Mouse (Mus musculus): Measurements from ENCODE around the gene Ppp1r15b. TPM values are rescaled to one million over a fixed set of nuclear protein-coding genes. Genes with fewer than 3 reads are reported as not detected.

Gene Ppp1r15b
- polyA plus RNA-seq, 1 experiment = 28.0 TPM

GRCm38 (mm10) chr1:133132388-133133326 is 1.7 kb downstream of the Ppp1r15b start:
- H3K27me3 ChIP-seq (ENCODE audit: control insufficient read depth, insufficient read depth, insufficient read length) = no peaks in the 10 kb centered on the region
- H3K79me2 ChIP-seq (ENCODE audit: control insufficient read depth, insufficient read depth) = peaks cover 66% of the 10 kb centered on the region
- peak overlapping the region; percentile 100 for H3K4me3 ChIP-seq (ENCODE audit: insufficient read depth, poor library complexity, severe bottlenecking)
- peaks cover 52% of the 10 kb centered on the region for H3K36me3 ChIP-seq (ENCODE audit: control insufficient read depth, insufficient read depth)
- no peak for TF ChIP-seq FOSL1 (IDR thresholded peaks at IDR 0.05; ENCODE audit: insufficient read depth, low read length, poor library complexity, severe bottlenecking)
- TF ChIP-seq CTCF (IDR thresholded peaks at IDR 0.05; ENCODE audit: control insufficient read depth, insufficient read depth, insufficient read length) = no peak
- no peak for TF ChIP-seq CEBPB (IDR thresholded peaks at IDR 0.05; ENCODE audit: low read depth)
- no peak for TF ChIP-seq MYOG (IDR thresholded peaks at IDR 0.05; ENCODE audit: control insufficient read depth, extremely low read depth, insufficient read length)
- TF ChIP-seq MYOD1 (IDR thresholded peaks at IDR 0.05; ENCODE audit: control insufficient read depth, insufficient read length, low read depth) = no peak
- TF ChIP-seq MAX (IDR thresholded peaks at IDR 0.05) = no peak
- TF ChIP-seq USF1 (IDR thresholded peaks at IDR 0.05; ENCODE audit: low read depth) = no peak
- H3K79me3 ChIP-seq (ENCODE audit: low read depth) = peaks cover 62% of the 10 kb centered on the region
- H3ac ChIP-seq (ENCODE audit: control insufficient read depth, insufficient read length, low read depth) = peak overlapping the region; percentile 84

- peaks cover 60% of the 10 kb centered on the region for H3K36me3 ChIP-seq (ENCODE audit: control insufficient read depth, insufficient read depth)
- TF ChIP-seq USF1 (IDR thresholded peaks at IDR 0.05; ENCODE audit: low read depth) (no peak), MAX (IDR thresholded peaks at IDR 0.05) (no peak), MYOD1 (IDR thresholded peaks at IDR 0.05; ENCODE audit: control insufficient read depth, insufficient read length, low read depth) (no peak), FOSL1 (IDR thresholded peaks at IDR 0.05; ENCODE audit: insufficient read depth, low read length, poor library complexity, severe bottlenecking) (no peak), CTCF (IDR thresholded peaks at IDR 0.05; ENCODE audit: control insufficient read depth, insufficient read depth, insufficient read length) (no peak), MYOG (IDR thresholded peaks at IDR 0.05; ENCODE audit: control insufficient read depth, extremely low read depth, insufficient read length) (no peak), CEBPB (IDR thresholded peaks at IDR 0.05; ENCODE audit: low read depth) (no peak)
These were observed 2.5 kb downstream of the Ppp1r15b start for GRCm38 (mm10) chr1:133133425-133133824.

DNA sequence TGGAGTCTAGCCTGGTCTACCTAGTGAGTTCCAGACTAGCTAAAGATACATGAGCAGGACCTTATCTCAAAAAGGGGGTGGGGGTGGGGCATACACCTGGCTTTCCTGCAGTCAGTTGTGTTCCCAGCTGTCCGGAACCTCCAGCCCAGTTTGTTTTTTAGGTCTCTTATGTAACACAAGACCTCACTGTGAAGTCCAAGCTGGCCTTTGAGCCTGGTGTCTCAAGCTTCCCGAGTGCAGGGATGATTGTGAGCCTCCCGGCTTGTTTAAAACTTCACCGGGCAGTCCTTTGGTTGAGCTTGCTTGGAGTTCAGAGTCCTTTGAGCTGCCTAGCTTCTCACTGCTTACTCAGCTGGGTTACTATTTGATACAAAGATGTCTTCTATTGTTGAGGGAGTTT is 3.1 kb downstream of the Ppp1r15b start:
- H3K79me3 ChIP-seq (ENCODE audit: low read depth) = peaks cover 76% of the 10 kb centered on the region
- peak overlapping the region; percentile 100 for H3K4me3 ChIP-seq (ENCODE audit: insufficient read depth, poor library complexity, severe bottlenecking)
- peaks cover 80% of the 10 kb centered on the region for H3K79me2 ChIP-seq (ENCODE audit: control insufficient read depth, insufficient read depth)
- H3K27me3 ChIP-seq (ENCODE audit: control insufficient read depth, insufficient read depth, insufficient read length) = no peaks in the 10 kb centered on the region
- peaks cover 66% of the 10 kb centered on the region for H3K36me3 ChIP-seq (ENCODE audit: control insufficient read depth, insufficient read depth)
- H3ac ChIP-seq (ENCODE audit: control insufficient read depth, insufficient read length, low read depth) = peak overlapping the region; percentile 68
- TF ChIP-seq FOSL1 (IDR thresholded peaks at IDR 0.05; ENCODE audit: insufficient read depth, low read length, poor library complexity, severe bottlenecking) (no peak), MYOD1 (IDR thresholded peaks at IDR 0.05; ENCODE audit: control insufficient read depth, insufficient read length, low read depth) (peak; percentile 13), MYOG (IDR thresholded peaks at IDR 0.05; ENCODE audit: control insufficient read depth, extremely low read depth, insufficient read length) (no peak), MAX (IDR thresholded peaks at IDR 0.05) (no peak)

More at GRCm38 (mm10) chr1:133133425-133133824, 2.5 kb downstream of the Ppp1r15b start:
- peaks cover 73% of the 10 kb centered on the region for H3K79me2 ChIP-seq (ENCODE audit: control insufficient read depth, insufficient read depth)
- peaks cover 70% of the 10 kb centered on the region for H3K79me3 ChIP-seq (ENCODE audit: low read depth)
- peak overlapping the region; percentile 84 for H3ac ChIP-seq (ENCODE audit: control insufficient read depth, insufficient read length, low read depth)
- H3K27me3 ChIP-seq (ENCODE audit: control insufficient read depth, insufficient read depth, insufficient read length) = no peaks in the 10 kb centered on the region
- H3K4me3 ChIP-seq (ENCODE audit: insufficient read depth, poor library complexity, severe bottlenecking) = peak overlapping the region; percentile 100

DNA sequence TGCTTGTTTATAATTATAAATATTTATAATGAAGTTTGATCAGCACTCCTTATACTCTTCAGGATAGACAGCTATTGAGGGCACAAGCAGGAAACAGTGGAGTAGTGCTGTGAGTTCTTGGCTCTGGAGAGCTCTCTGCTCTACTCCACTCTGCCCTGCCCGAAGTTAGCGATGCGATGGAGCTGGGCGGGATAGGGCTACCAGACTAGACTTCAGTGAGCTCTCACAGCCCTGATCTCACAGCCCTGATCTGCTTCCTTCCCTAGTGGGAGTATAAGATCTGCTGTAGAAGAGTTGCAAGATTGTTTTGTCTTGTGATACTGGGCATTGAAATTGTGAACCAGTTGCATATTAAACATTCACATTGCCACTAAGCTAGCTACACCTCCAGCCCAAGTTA is 3.9 kb downstream of the Ppp1r15b start:
- H3K36me3 ChIP-seq (ENCODE audit: control insufficient read depth, insufficient read depth) = peaks cover 69% of the 10 kb centered on the region
- TF ChIP-seq MAX (IDR thresholded peaks at IDR 0.05) (no peak), CTCF (IDR thresholded peaks at IDR 0.05; ENCODE audit: control insufficient read depth, insufficient read depth, insufficient read length) (no peak), FOSL1 (IDR thresholded peaks at IDR 0.05; ENCODE audit: insufficient read depth, low read length, poor library complexity, severe bottlenecking) (no peak), MYOD1 (IDR thresholded peaks at IDR 0.05; ENCODE audit: control insufficient read depth, insufficient read length, low read depth) (no peak), USF1 (IDR thresholded peaks at IDR 0.05; ENCODE audit: low read depth) (no peak), MYOG (IDR thresholded peaks at IDR 0.05; ENCODE audit: control insufficient read depth, extremely low read depth, insufficient read length) (no peak), CEBPB (IDR thresholded peaks at IDR 0.05; ENCODE audit: low read depth) (no peak)

DNA sequence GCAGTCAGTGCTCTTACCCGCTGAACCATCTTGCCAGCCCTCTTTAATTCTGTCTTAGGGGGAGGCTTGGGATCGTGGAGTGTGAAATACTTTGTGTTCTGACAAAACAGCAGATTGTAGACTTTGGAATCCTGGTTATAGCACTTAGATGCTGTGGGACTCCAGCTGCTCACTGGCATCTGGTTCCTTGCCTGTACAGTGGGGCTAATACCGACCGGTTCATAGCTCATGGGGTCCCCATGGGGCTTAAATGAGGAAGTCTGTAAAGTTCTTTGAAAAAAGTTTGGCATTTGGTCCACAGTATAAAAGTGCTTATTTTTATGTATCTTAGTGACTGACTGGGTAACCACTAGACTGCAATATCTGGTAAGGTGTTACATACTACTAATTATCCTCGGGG is 4.9 kb downstream of the Ppp1r15b start:
- peaks cover 76% of the 10 kb centered on the region for H3K79me3 ChIP-seq (ENCODE audit: low read depth)
- no peak overlapping the region for H3ac ChIP-seq (ENCODE audit: control insufficient read depth, insufficient read length, low read depth)
- TF ChIP-seq USF1 (IDR thresholded peaks at IDR 0.05; ENCODE audit: low read depth) = no peak
- TF ChIP-seq MYOG (IDR thresholded peaks at IDR 0.05; ENCODE audit: control insufficient read depth, extremely low read depth, insufficient read length) = no peak
- TF ChIP-seq MAX (IDR thresholded peaks at IDR 0.05) = no peak
- TF ChIP-seq CEBPB (IDR thresholded peaks at IDR 0.05; ENCODE audit: low read depth) = no peak
- no peak for TF ChIP-seq MYOD1 (IDR thresholded peaks at IDR 0.05; ENCODE audit: control insufficient read depth, insufficient read length, low read depth)
- no peak for TF ChIP-seq CTCF (IDR thresholded peaks at IDR 0.05; ENCODE audit: control insufficient read depth, insufficient read depth, insufficient read length)
- TF ChIP-seq FOSL1 (IDR thresholded peaks at IDR 0.05; ENCODE audit: insufficient read depth, low read length, poor library complexity, severe bottlenecking) = no peak
- no peaks in the 10 kb centered on the region for H3K27me3 ChIP-seq (ENCODE audit: control insufficient read depth, insufficient read depth, insufficient read length)
- H3K79me2 ChIP-seq (ENCODE audit: control insufficient read depth, insufficient read depth) = peaks cover 91% of the 10 kb centered on the region
- peaks cover 79% of the 10 kb centered on the region for H3K36me3 ChIP-seq (ENCODE audit: control insufficient read depth, insufficient read depth)
- no peak overlapping the region for H3K4me3 ChIP-seq (ENCODE audit: insufficient read depth, poor library complexity, severe bottlenecking)

More for the DNA sequence above, 3.9 kb downstream of the Ppp1r15b start:
- peak overlapping the region; percentile 100 for H3K4me3 ChIP-seq (ENCODE audit: insufficient read depth, poor library complexity, severe bottlenecking)
- peaks cover 84% of the 10 kb centered on the region for H3K79me2 ChIP-seq (ENCODE audit: control insufficient read depth, insufficient read depth)
- H3K27me3 ChIP-seq (ENCODE audit: control insufficient read depth, insufficient read depth, insufficient read length) = no peaks in the 10 kb centered on the region
- H3ac ChIP-seq (ENCODE audit: control insufficient read depth, insufficient read length, low read depth) = peak overlapping the region; percentile 61
- H3K79me3 ChIP-seq (ENCODE audit: low read depth) = peaks cover 76% of the 10 kb centered on the region

All from C2C12 (cell line).